ENCODE assay signal across 21 mouse cellular contexts in genomic region chr14:90810223-90810622, GRCm38 (mm10).
"Had no signal": no experiment of that assay in that cellular context is flagged by ENCODE, and none has a peak within 500 bp of the region (broad histone marks: within the 10 kb centered on the region; RNA-seq: fewer than 3 reads in every experiment).

No protein-coding gene starts in this region.

- ATAC-seq: midbrain, embryonic 15.5 days had no signal

- H3K27me3 ChIP-seq: kidney, embryonic 15.5 days; liver, embryonic 13.5 days; midbrain, embryonic 12.5 days; midbrain, embryonic 15.5 days; neural tube, embryonic 13.5 days had no signal

- H3K36me3 ChIP-seq: kidney, embryonic 15.5 days; liver, embryonic 13.5 days; midbrain, embryonic 12.5 days; midbrain, embryonic 15.5 days; neural tube, embryonic 13.5 days had no signal

- H3K27ac ChIP-seq: kidney, embryonic 15.5 days; left cerebral cortex, adult 2 months; liver, embryonic 13.5 days; midbrain, embryonic 12.5 days; midbrain, embryonic 15.5 days; neural tube, embryonic 13.5 days; stomach, postnatal 0 days had no signal

- H3K9me3 ChIP-seq: kidney, embryonic 15.5 days; liver, embryonic 13.5 days; midbrain, embryonic 12.5 days; midbrain, embryonic 15.5 days; neural tube, embryonic 13.5 days had no signal

- H3K4me2 ChIP-seq: kidney, embryonic 15.5 days; liver, embryonic 13.5 days; midbrain, embryonic 12.5 days; midbrain, embryonic 15.5 days; neural tube, embryonic 13.5 days had no signal

- DNase-seq: kidney, adult 8-10 months; kidney, postnatal 10 days; kidney, postnatal 36 days; layer of hippocampus, postnatal 36 days; liver, embryonic 13.5 days; lung, adult 2 months; lung, postnatal 14 days; lung, postnatal 4 days; right cerebral cortex, adult 18-20 months; right cerebral cortex, postnatal 14 days; right cerebral cortex, postnatal 4 days; thymus, adult 2 months; thymus, postnatal 14 days; thymus, postnatal 4 days had no signal

- H3K4me3 ChIP-seq: kidney, embryonic 15.5 days; left cerebral cortex, adult 2 months; liver, embryonic 13.5 days; midbrain, embryonic 12.5 days; midbrain, embryonic 15.5 days; myocyte; neural tube, embryonic 13.5 days had no signal

- H3K4me1 ChIP-seq: kidney, embryonic 15.5 days; liver, embryonic 13.5 days; midbrain, embryonic 12.5 days; midbrain, embryonic 15.5 days; neural tube, embryonic 13.5 days had no signal

- H3K9ac ChIP-seq: kidney, embryonic 15.5 days; liver, embryonic 13.5 days; midbrain, embryonic 12.5 days; midbrain, embryonic 15.5 days; neural tube, embryonic 13.5 days had no signal
